Mouse (Mus musculus) intestine, embryonic 16.5 days (tissue): Measurements from ENCODE around the gene Arhgef3. TPM values are rescaled to one million over a fixed set of nuclear protein-coding genes. Genes with fewer than 3 reads are reported as not detected.

Source experiments
- ATAC-seq: fragments of 200-750 bp; cut with Nextera tagmentation; 2 replicates; pipeline ENCODE4 v1.8.0; 2017; ENCODE audit warnings: moderate TSS enrichment, moderate library complexity
- H3K27ac ChIP-seq: fragments of 300-500 bp; sonication (generic); 2 replicates; pipeline ENCODE4 v1.5.1; 2014; ENCODE audit warnings: mild to moderate bottlenecking, low read length
- H3K27me3 ChIP-seq: fragments of 300-500 bp; sonication (generic); replicated peaks from 2 replicates; pipeline ENCODE4 v1.6.1; 2014; ENCODE audit warnings: low read length, control low read depth, mixed read lengths; ENCODE audit not compliant: control insufficient read depth, insufficient read depth
- H3K36me3 ChIP-seq: fragments of 300-500 bp; sonication (generic); 2 replicates; pipeline ENCODE4 v1.6.1; 2014; ENCODE audit warnings: low read length, control low read depth; ENCODE audit not compliant: control insufficient read depth, insufficient read depth
- H3K4me1 ChIP-seq: fragments of 300-500 bp; sonication (generic); 2 replicates; pipeline ENCODE4 v1.6.1; 2014; ENCODE audit warnings: low read length, control low read depth, mixed read lengths; ENCODE audit not compliant: control insufficient read depth, insufficient read depth
- H3K4me2 ChIP-seq: fragments of 300-500 bp; sonication (generic); 2 replicates; pipeline ENCODE4 v1.6.1; 2014; ENCODE audit warnings: low read depth, low read length, control low read depth
- H3K4me3 ChIP-seq: fragments of 300-500 bp; sonication (generic); 2 replicates; pipeline ENCODE4 v1.5.1; 2014; ENCODE audit warnings: mild to moderate bottlenecking, low read length
- H3K9ac ChIP-seq: fragments of 300-500 bp; sonication (generic); 2 replicates; pipeline ENCODE4 v1.6.1; 2014; ENCODE audit warnings: low read depth, low read length
- H3K9me3 ChIP-seq: fragments of 300-500 bp; sonication (generic); 2 replicates; pipeline ENCODE4 v1.6.1; 2016; ENCODE audit warnings: low read length, control low read depth; ENCODE audit not compliant: control insufficient read depth
- WGBS: fragments of 180-500 bp; shearing (Covaris S2); extraction: QIAGEN DNeasy Blood & Tissue Kit; methylation state at CpG from one replicate; pipeline ENCODE4 v1.1.7; 2014; 5-methylcytosine and 5-hydroxymethylcytosine counted together
- polyA plus RNA-seq: library from polyadenylated mRNA; unstranded; fragments of >200 nt; fragmentation: Nextera tagmentation; extraction: Ambion mirVana; gene quantifications from 2 replicates; pipeline ENCODE4 v1.2.1, GENCODE M21; 2015

Gene Arhgef3
- polyA plus RNA-seq, 1 experiment from 2014 or later: 12.0 TPM

DNA sequence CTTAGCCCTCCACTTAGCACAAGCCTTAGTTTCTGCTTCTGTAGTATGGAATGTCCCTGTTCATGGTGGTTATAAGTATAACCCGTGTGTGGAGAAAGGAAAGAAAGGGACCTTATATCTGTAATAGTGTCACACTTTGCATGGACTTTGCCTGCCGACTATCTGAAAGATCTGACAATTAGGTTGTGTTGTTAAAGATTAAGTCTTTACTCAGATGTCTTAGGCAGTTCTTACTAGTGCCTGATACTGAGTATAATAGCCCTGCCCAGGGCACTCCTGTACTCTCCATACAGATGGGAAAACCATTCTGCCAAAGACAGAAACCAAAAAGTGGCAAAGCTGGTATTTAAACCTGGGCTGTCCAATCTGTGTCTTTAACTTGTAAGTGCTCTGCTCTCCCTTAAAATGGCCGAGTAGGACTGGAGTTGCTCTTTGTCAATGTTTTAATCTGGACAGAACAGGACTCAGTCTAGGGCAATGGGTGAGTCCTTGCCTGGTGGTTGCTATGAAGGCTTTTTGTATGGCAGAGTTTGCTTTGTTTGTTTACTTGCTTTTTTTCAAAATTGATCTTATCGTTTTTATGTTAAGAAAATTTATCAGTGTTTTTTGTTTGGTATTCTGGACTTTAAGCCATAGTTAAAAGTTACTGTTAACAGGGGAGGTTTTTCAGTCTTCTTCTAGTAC is 196.0 kb downstream of the Arhgef3 start:
- Histone ChIP-seq H3K9ac (no peak overlapping the region), H3K4me3 (no peak overlapping the region), H3K27me3 (no peaks in the 10 kb centered on the region), H3K4me2 (no peak overlapping the region), H3K36me3 (no peaks in the 10 kb centered on the region), H3K27ac (no peak overlapping the region), H3K9me3 (no peaks in the 10 kb centered on the region), H3K4me1 (no peaks in the 10 kb centered on the region)
- 54% methylated on average over 4 of the region's 4 CpGs for WGBS
- peak; percentile 94 for ATAC-seq

DNA sequence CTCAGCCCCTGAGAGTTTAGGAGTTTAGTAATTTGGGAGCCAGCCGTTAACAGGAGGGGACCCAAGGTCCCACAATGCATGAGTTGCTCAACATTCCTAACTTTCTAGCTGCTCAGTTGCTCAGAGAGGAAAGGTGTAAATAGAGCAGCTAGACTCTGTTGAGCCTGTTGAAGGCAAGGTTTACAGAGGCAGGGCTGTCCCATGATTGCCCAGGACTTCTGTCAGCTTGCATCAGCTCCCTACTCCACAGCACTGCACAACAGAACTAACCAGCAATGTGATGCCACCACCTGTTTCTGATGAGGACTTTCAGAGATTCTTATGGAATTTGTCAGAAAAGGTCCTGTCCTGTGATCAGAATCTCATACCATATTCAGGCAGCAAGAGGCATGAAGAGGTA is 197.7 kb downstream of the Arhgef3 start:
- ATAC-seq: no peak
- Histone ChIP-seq H3K9ac (no peak overlapping the region), H3K4me1 (no peaks in the 10 kb centered on the region), H3K4me3 (no peak overlapping the region), H3K9me3 (no peaks in the 10 kb centered on the region), H3K36me3 (no peaks in the 10 kb centered on the region), H3K4me2 (no peak overlapping the region), H3K27me3 (no peaks in the 10 kb centered on the region), H3K27ac (no peak overlapping the region)
- WGBS: 85% methylated on average over 1 of the region's 1 CpGs

GRCm38 (mm10) chr14:27315737-27316136 is 201.0 kb downstream of the Arhgef3 start:
- Histone ChIP-seq H3K4me2 (no peak overlapping the region), H3K4me1 (no peaks in the 10 kb centered on the region), H3K9ac (no peak overlapping the region), H3K27ac (no peak overlapping the region), H3K9me3 (no peaks in the 10 kb centered on the region), H3K36me3 (no peaks in the 10 kb centered on the region), H3K27me3 (no peaks in the 10 kb centered on the region), H3K4me3 (no peak overlapping the region)
- WGBS: 80% methylated on average over 6 of the region's 6 CpGs
- no peak for ATAC-seq

DNA sequence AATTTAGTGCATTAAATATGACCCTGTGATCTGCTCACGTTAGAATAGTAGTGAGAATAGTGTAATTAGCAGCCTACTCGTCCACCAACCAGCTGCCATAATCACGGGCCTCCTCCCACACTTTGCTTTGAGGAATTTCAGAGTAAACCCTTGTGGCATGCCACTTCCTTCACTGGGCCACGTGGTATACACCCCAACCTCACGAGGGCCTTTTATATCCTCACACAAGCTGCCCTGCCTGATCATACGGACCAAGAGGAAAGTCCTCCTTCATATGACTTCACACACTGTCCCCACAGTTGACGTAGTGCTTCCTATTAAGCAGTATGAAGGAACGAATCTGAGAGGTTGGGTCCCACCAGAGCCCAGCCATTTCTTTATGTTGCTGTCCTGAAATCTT is 202.4 kb downstream of the Arhgef3 start:
- Histone ChIP-seq H3K9me3 (no peaks in the 10 kb centered on the region), H3K27ac (no peak overlapping the region), H3K4me3 (no peak overlapping the region), H3K27me3 (no peaks in the 10 kb centered on the region), H3K9ac (no peak overlapping the region), H3K36me3 (no peaks in the 10 kb centered on the region), H3K4me2 (no peak overlapping the region), H3K4me1 (no peaks in the 10 kb centered on the region)
- WGBS: 68% methylated on average over 8 of the region's 8 CpGs
- ATAC-seq: no peak

GRCm38 (mm10) chr14:27319386-27319785 is 204.7 kb downstream of the Arhgef3 start:
- ATAC-seq: no peak
- WGBS: 58% methylated on average over 7 of the region's 7 CpGs

GRCm38 (mm10) chr14:27322041-27322440 is 207.3 kb downstream of the Arhgef3 start:
- H3K4me1 ChIP-seq: no peaks in the 10 kb centered on the region
- H3K27me3 ChIP-seq: no peaks in the 10 kb centered on the region
- H3K36me3 ChIP-seq: no peaks in the 10 kb centered on the region
- 92% methylated on average over 4 of the region's 4 CpGs for WGBS
- no peak for ATAC-seq
- H3K9me3 ChIP-seq: no peaks in the 10 kb centered on the region
- no peak overlapping the region for H3K27ac ChIP-seq
- H3K4me3 ChIP-seq: no peak overlapping the region
- no peak overlapping the region for H3K9ac ChIP-seq
- no peak overlapping the region for H3K4me2 ChIP-seq

More at GRCm38 (mm10) chr14:27319386-27319785, 204.7 kb downstream of the Arhgef3 start:
- H3K36me3 ChIP-seq: no peaks in the 10 kb centered on the region
- H3K4me2 ChIP-seq: no peak overlapping the region
- no peak overlapping the region for H3K9ac ChIP-seq
- H3K4me3 ChIP-seq: no peak overlapping the region
- no peak overlapping the region for H3K27ac ChIP-seq
- H3K4me1 ChIP-seq: no peaks in the 10 kb centered on the region
- H3K9me3 ChIP-seq: no peaks in the 10 kb centered on the region
- no peaks in the 10 kb centered on the region for H3K27me3 ChIP-seq

DNA sequence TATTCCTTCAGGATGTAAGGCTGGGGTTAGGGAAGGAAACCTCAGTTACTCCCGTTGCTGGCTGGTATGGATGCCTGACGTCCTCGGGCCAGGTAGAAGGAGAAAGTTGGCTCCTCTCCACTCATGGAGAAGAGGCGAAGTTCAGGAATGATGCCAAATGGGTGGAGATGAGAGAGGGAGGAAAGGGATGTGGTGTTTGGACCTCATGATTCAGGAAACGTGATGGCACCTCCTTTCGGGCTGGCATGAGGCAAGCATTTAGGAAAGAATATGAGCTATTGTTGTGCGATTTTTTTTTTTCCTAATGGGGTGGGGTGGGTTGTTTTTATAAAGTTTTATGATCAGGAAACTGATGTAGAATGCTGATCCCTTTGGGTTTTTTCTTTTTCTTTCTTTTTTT is 210.0 kb downstream of the Arhgef3 start:
- Histone ChIP-seq H3K9me3 (no peaks in the 10 kb centered on the region), H3K4me3 (no peak overlapping the region), H3K4me2 (no peak overlapping the region), H3K9ac (no peak overlapping the region), H3K27me3 (no peaks in the 10 kb centered on the region), H3K27ac (no peak overlapping the region), H3K36me3 (no peaks in the 10 kb centered on the region), H3K4me1 (no peaks in the 10 kb centered on the region)
- WGBS: 74% methylated on average over 7 of the region's 7 CpGs
- ATAC-seq: no peak

DNA sequence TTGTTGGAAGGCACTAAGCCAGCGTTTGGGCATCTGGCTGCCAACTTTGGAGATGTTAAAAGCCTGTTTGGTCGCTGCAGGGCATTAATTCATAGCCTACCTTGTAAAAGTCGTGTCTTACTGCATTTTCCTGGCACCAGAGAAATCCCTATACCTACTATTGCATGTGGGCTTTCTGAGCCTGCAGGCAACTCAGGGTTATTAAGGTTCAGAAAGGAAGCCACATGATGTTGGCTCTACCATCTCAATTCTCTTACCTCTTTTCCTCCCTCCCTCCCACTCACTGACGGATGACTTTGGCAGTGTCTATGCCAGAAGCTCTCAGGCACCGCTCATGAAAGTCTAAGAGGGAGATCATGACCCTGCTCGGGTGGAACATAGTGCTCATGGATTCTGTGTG is 210.8 kb downstream of the Arhgef3 start:
- Histone ChIP-seq H3K9ac (no peak overlapping the region), H3K27me3 (no peaks in the 10 kb centered on the region), H3K4me2 (no peak overlapping the region), H3K9me3 (no peaks in the 10 kb centered on the region), H3K27ac (no peak overlapping the region), H3K4me3 (no peak overlapping the region), H3K36me3 (no peaks in the 10 kb centered on the region), H3K4me1 (no peaks in the 10 kb centered on the region)
- 75% methylated on average over 6 of the region's 6 CpGs for WGBS
- no peak for ATAC-seq

- Histone ChIP-seq H3K9ac (no peak overlapping the region), H3K27ac (no peak overlapping the region), H3K4me1 (0 out of 2 replicates have a peak, but pooled peaks cover 4% of the 10 kb centered on the region), H3K4me2 (no peak overlapping the region), H3K36me3 (no peaks in the 10 kb centered on the region), H3K27me3 (no peaks in the 10 kb centered on the region), H3K4me3 (no peak overlapping the region), H3K9me3 (no peaks in the 10 kb centered on the region)
- ATAC-seq: no peak
- 49% methylated on average over 3 of the region's 3 CpGs for WGBS
Measured at GRCm38 (mm10) chr14:27327862-27328261, 213.2 kb downstream of the Arhgef3 start.

GRCm38 (mm10) chr14:27328952-27329351 is 214.3 kb downstream of the Arhgef3 start:
- Histone ChIP-seq H3K4me3 (no peak overlapping the region), H3K4me2 (no peak overlapping the region), H3K9me3 (no peaks in the 10 kb centered on the region), H3K27ac (no peak overlapping the region), H3K36me3 (no peaks in the 10 kb centered on the region), H3K4me1 (0 out of 2 replicates have a peak, but pooled peaks cover 4% of the 10 kb centered on the region), H3K27me3 (no peaks in the 10 kb centered on the region), H3K9ac (no peak overlapping the region)
- no peak for ATAC-seq
- 92% methylated on average over 3 of the region's 3 CpGs for WGBS
